Mouse (Mus musculus) G1E (cell line): ENCODE data around the gene Spaca4. TPM values are rescaled to one million over a fixed set of nuclear protein-coding genes. Genes with fewer than 3 reads are reported as not detected.

ENCODE experiments used
- ATAC-seq: 2 replicates; pipeline ENCODE4 v1.8.0; 2016; ENCODE audit warnings: mild to moderate bottlenecking; ENCODE audit not compliant: insufficient number of reproducible peaks, poor library complexity, low FRiP score, severe bottlenecking; ENCODE audit errors: extremely low read depth
- DNase-seq: peaks from one replicate; pipeline ENCODE4 v3.0.0; 2012; ENCODE audit warnings: low spot score
- H3K27me3 ChIP-seq: 2 replicates; pipeline ENCODE4 v1.6.1; 2012; ENCODE audit warnings: mild to moderate bottlenecking, low read length, inconsistent platforms; ENCODE audit not compliant: insufficient read depth
- H3K36me3 ChIP-seq: replicated peaks from 2 replicates; pipeline ENCODE3; 2012; ENCODE audit warnings: mild to moderate bottlenecking, inconsistent platforms
- H3K4me1 ChIP-seq: 2 replicates; pipeline ENCODE4 v1.6.1; 2012; ENCODE audit warnings: low read depth, low read length, inconsistent platforms, mixed read lengths; ENCODE audit not compliant: insufficient read depth
- H3K4me3 ChIP-seq: 2 replicates; pipeline ENCODE4 v1.5.1; 2012; ENCODE audit warnings: low read depth, mild to moderate bottlenecking, inconsistent platforms, low read length, moderate library complexity, mixed read lengths
- H3K9me3 ChIP-seq: replicated peaks from 2 replicates; pipeline ENCODE4 v1.6.1; 2012; ENCODE audit warnings: inconsistent platforms
- CTCF ChIP-seq: IDR thresholded peaks from 2 replicates; pipeline ENCODE4 v1.5.1; 2012; ENCODE audit warnings: low read depth, low read length, inconsistent platforms, mixed read lengths
- GATA1 ChIP-seq: IDR thresholded peaks from 2 replicates; pipeline ENCODE4 v1.6.1; 2012; ENCODE audit warnings: borderline replicate concordance, low read length, inconsistent platforms, mixed read lengths
- GATA2 ChIP-seq: IDR thresholded peaks from 2 replicates; pipeline ENCODE4 v1.6.1; 2012; ENCODE audit warnings: low read depth, low read length, inconsistent platforms, borderline replicate concordance
- POLR2AphosphoS5 ChIP-seq: IDR thresholded peaks from 2 replicates; pipeline ENCODE4 v1.6.1; 2012; ENCODE audit warnings: low read depth, low read length, inconsistent platforms; ENCODE audit not compliant: insufficient replicate concordance
- TAL1 ChIP-seq: conservative IDR thresholded peaks from 2 replicates; pipeline ENCODE4 v1.6.1; 2012; ENCODE audit warnings: low read depth, low read length, inconsistent platforms, mixed read lengths
- polyA plus RNA-seq: library from polyadenylated mRNA; stranded (reverse); fragments of >175 nt; gene quantifications from 2 replicates; pipeline ENCODE4 v1.2.3, GENCODE M21; 2012
- total RNA-seq, 2 experiments: library from RNA; stranded (forward) in 1 of 2; stranded (reverse) in 1 of 2; fragments of 200-1000 nt in 1 of 2; fragments of >200 nt in 1 of 2; fragmentation: Nextera tagmentation in 1 of 2; gene quantifications; 2 replicates each; pipeline ENCODE4 v1.2.3; 2014 to 2017

The Spaca4 gene
- total and polyA plus RNA-seq, 3 experiments: not detected

- peaks cover 45% of the 10 kb centered on the region for H3K4me1 ChIP-seq
- ATAC-seq: no peak
- peaks cover 52% of the 10 kb centered on the region for H3K27me3 ChIP-seq
- no peak overlapping the region for H3K4me3 ChIP-seq
- no peaks in the 10 kb centered on the region for H3K36me3 ChIP-seq
- no peak for DNase-seq
- TF ChIP-seq TAL1 (no peak), CTCF (no peak), POLR2AphosphoS5 (no peak), GATA2 (no peak), GATA1 (no peak)
- H3K9me3 ChIP-seq: 0 out of 2 replicates have a peak, but pooled peaks cover 4% of the 10 kb centered on the region
These were observed 27.7 kb downstream of the Spaca4 start for GRCm38 (mm10) chr7:45697894-45698293.

GRCm38 (mm10) chr7:45695098-45695497 is 30.5 kb downstream of the Spaca4 start:
- Histone ChIP-seq H3K4me3 (no peak overlapping the region), H3K9me3 (0 out of 2 replicates have a peak, but pooled peaks cover 4% of the 10 kb centered on the region), H3K36me3 (no peaks in the 10 kb centered on the region), H3K27me3 (peaks cover 49% of the 10 kb centered on the region), H3K4me1 (peaks cover 21% of the 10 kb centered on the region)
- DNase-seq (no peak), ATAC-seq (no peak)
- no peak for TF ChIP-seq GATA1
- TF ChIP-seq GATA2: no peak
- TF ChIP-seq CTCF: no peak

- Histone ChIP-seq H3K4me3 (no peak within 1 kb of the TSS), H3K4me1 (peaks cover 12% of the 10 kb centered on the region), H3K9me3 (0 out of 2 replicates have a peak, but pooled peaks cover 4% of the 10 kb centered on the region), H3K27me3 (peaks cover 49% of the 10 kb centered on the region), H3K36me3 (no peaks in the 10 kb centered on the region)
- no peak for TF ChIP-seq CTCF
- no peak for TF ChIP-seq GATA1
- TF ChIP-seq TAL1: no peak
- TF ChIP-seq GATA2: no peak
- TF ChIP-seq POLR2AphosphoS5: no peak
- DNase-seq (no peak), ATAC-seq (no peak)
These were observed 31.6 kb downstream of the Spaca4 start, which contains the start of gene Sec1 for GRCm38 (mm10) chr7:45693921-45694591. Gene Sec1 (minus strand): TSS chr7:45694402.

- Histone ChIP-seq H3K27me3 (peaks cover 47% of the 10 kb centered on the region), H3K36me3 (no peaks in the 10 kb centered on the region), H3K9me3 (0 out of 2 replicates have a peak, but pooled peaks cover 4% of the 10 kb centered on the region), H3K4me3 (no peak overlapping the region), H3K4me1 (peaks cover 8% of the 10 kb centered on the region)
- no peak for ATAC-seq
- DNase-seq: no peak
- TF ChIP-seq GATA1: no peak
- no peak for TF ChIP-seq TAL1
- no peak for TF ChIP-seq GATA2
- TF ChIP-seq POLR2AphosphoS5: no peak
- TF ChIP-seq CTCF: no peak
These were observed 33.2 kb downstream of the Spaca4 start for GRCm38 (mm10) chr7:45692364-45692763.

- Histone ChIP-seq H3K4me1 (peaks cover 8% of the 10 kb centered on the region), H3K36me3 (no peaks in the 10 kb centered on the region), H3K9me3 (0 out of 2 replicates have a peak, but pooled peaks cover 4% of the 10 kb centered on the region), H3K27me3 (peaks cover 71% of the 10 kb centered on the region), H3K4me3 (no peak overlapping the region)
- TF ChIP-seq GATA1 (no peak), CTCF (no peak)
- ATAC-seq (no peak), DNase-seq (no peak)
These were observed 35.8 kb downstream of the Spaca4 start for GRCm38 (mm10) chr7:45689800-45690199.

GRCm38 (mm10) chr7:45689099-45689498 is 36.5 kb downstream of the Spaca4 start:
- no peak overlapping the region for H3K4me3 ChIP-seq
- no peak for ATAC-seq
- peaks cover 8% of the 10 kb centered on the region for H3K4me1 ChIP-seq
- H3K27me3 ChIP-seq: peaks cover 78% of the 10 kb centered on the region
- H3K9me3 ChIP-seq: 0 out of 2 replicates have a peak, but pooled peaks cover 4% of the 10 kb centered on the region
- TF ChIP-seq CTCF (no peak), GATA2 (no peak), GATA1 (no peak), TAL1 (no peak), POLR2AphosphoS5 (no peak)
- H3K36me3 ChIP-seq: no peaks in the 10 kb centered on the region
- DNase-seq: no peak
